Mouse (Mus musculus): ENCODE results near the gene Ei24.

The Ei24 gene

GRCm38 (mm10) chr9:36794487-36794886, 2.7 kb downstream of the Ei24 start:
- DNase-seq (ENCODE audit: low read depth, low spot score) = no peak

- no peak for DNase-seq (ENCODE audit: low read depth, low spot score)
Measured at GRCm38 (mm10) chr9:36792191-36792590, 5.0 kb downstream of the Ei24 start.

- no peak for DNase-seq (ENCODE audit: low read depth, low spot score)
Measured at GRCm38 (mm10) chr9:36783921-36784320, 13.3 kb downstream of the Ei24 start.

GRCm38 (mm10) chr9:36769048-36769413, 28.2 kb downstream of the Ei24 start:
- DNase-seq (ENCODE audit: low read depth, low spot score) = no peak

GRCm38 (mm10) chr9:36768156-36769047, 28.8 kb downstream of the Ei24 start:
- peak; percentile 2 for DNase-seq (ENCODE audit: low read depth, low spot score)

GRCm38 (mm10) chr9:36767203-36768143, 29.7 kb downstream of the Ei24 start, which contains the start of gene Stt3a:
Gene Stt3a, minus strand, starts transcription at chr9:36767679.
- DNase-seq (ENCODE audit: low read depth, low spot score) = peak; percentile 100

- DNase-seq (ENCODE audit: low read depth, low spot score) = no peak
Measured at GRCm38 (mm10) chr9:36764378-36764777, 32.8 kb downstream of the Ei24 start.
